ENCODE assay signal across 15 mouse cellular contexts in the genomic region with DNA sequence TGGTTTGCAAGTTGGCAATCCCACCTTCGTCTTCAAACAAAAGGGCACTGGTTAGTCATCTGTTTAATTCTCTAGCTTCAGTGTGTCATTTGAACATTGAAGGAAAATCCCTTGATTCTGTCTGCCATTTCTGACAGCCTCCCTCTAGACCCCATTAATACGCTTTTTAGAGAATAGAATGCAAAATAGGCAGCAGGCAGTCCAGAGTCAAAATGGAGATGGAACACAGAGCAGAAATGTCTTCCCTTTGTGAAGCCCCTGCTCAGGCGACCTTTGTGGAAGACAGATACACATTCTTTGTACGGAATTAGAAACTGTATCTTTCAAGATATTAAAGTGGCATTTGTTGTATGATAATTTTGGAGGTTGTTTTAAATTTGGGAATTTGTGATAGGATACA.
"Had no signal": no experiment of that assay in that cellular context is flagged by ENCODE, and none has a peak within 500 bp of the region (broad histone marks: within the 10 kb centered on the region; RNA-seq: fewer than 3 reads in every experiment).

No protein-coding gene starts in this region.

- H3K27me3 ChIP-seq: limb, embryonic 12.5 days; limb, embryonic 15.5 days had no signal

- H3K36me3 ChIP-seq: limb, embryonic 12.5 days; limb, embryonic 15.5 days had no signal

- H3K9me3 ChIP-seq: limb, embryonic 12.5 days; limb, embryonic 15.5 days had no signal

- H3K4me3 ChIP-seq: limb, embryonic 12.5 days; limb, embryonic 15.5 days had no signal

- ATAC-seq: intestine, embryonic 16.5 days; liver, postnatal 0 days; lung, postnatal 0 days had no signal

- H3K9ac ChIP-seq: limb, embryonic 12.5 days; limb, embryonic 15.5 days; liver, embryonic 14.5 days; liver, postnatal 0 days; lung, embryonic 14.5 days had no signal

- DNase-seq: kidney, adult 18-20 months; kidney, adult 9 months; kidney, postnatal 14 days; kidney, postnatal 4 days; left cerebral cortex, postnatal 4 days; liver, postnatal 0 days; lung, embryonic 14.5 days; thymus, postnatal 25 days had no signal

- H3K4me1 ChIP-seq: limb, embryonic 12.5 days; limb, embryonic 15.5 days had no signal

- H3K4me2 ChIP-seq: limb, embryonic 12.5 days; limb, embryonic 15.5 days; liver, embryonic 11.5 days; lung, embryonic 14.5 days had no signal

- H3K27ac ChIP-seq: limb, embryonic 12.5 days; limb, embryonic 15.5 days; liver, embryonic 14.5 days; macrophage had no signal
